Mouse (Mus musculus): ENCODE data around the gene Ccdc43. TPM values are rescaled to one million over a fixed set of nuclear protein-coding genes. Genes with fewer than 3 reads are reported as not detected.

Ccdc43 gene
- 4.6 and 10.7 TPM in 2 replicates for polyA plus RNA-seq (2012; rRNA removed; ENCODE audit: low replicate concordance)

DNA sequence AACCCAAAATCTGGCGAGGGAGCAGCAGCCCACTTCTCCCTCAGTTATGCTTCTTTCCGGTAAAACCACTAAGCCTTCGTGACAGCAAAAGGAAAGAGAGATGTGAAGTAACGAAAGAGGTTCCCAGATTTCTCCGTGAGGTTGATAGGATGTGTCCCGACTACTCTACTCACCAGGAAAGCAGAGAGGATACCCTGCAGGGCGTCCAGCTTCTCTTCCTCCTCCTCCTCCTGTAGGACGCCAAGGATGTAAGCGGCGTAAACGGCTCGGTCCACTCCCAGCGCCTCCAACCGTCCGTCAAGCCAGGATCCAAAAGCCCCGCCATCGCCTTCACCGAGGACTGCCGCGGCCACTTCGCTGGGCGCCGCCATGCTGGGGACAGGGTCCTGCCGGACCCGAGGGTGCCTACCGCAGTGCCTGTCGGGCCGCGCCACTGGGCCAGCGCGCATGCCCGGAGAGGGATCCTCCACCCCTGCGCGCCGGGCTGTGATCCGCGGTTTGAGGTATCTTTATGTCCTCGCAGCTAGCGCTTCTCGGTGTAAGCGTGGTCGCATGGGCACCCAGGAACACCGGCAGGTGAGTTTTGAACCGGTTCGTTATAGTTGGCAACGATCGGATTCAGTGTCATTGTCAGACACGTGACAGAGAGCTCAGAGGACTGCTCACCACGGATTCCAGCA is at the start of gene Ccdc43:
Ccdc43 (minus strand) TSS at position 445 of the 680 bp plus-strand sequence.

GRCm38 (mm10) chr11:102663416-102663815 is 34.2 kb downstream of the Ccdc43 start, which contains the start of gene Meioc:
Gene Meioc, plus strand, starts transcription at chr11:102663716.

Other genes starting within 250 kb of the Ccdc43 start
- 27.3 and 35.8 TPM in 2 replicates for gene Itga2b, start 227.7 kb downstream of the Ccdc43 start, polyA plus RNA-seq (2012; rRNA removed; ENCODE audit: low replicate concordance)
- 17.4 and 19.1 TPM in 2 replicates for gene Gpatch8, start 141.4 kb downstream of the Ccdc43 start, polyA plus RNA-seq (2012; rRNA removed; ENCODE audit: low replicate concordance)
- 0.32 and 1.2 TPM in 2 replicates for gene Gm11627, start 118.3 kb downstream of the Ccdc43 start, polyA plus RNA-seq (2012; rRNA removed; ENCODE audit: low replicate concordance)
- 21.5 and 45.3 TPM in 2 replicates for gene Fzd2, start 93.4 kb downstream of the Ccdc43 start, polyA plus RNA-seq (2012; rRNA removed; ENCODE audit: low replicate concordance)
- gene Meioc, start 34.1 kb downstream of the Ccdc43 start, polyA plus RNA-seq (2012; rRNA removed; ENCODE audit: low replicate concordance), result not detected in 2 replicates
- gene Adam11, start 63.7 kb upstream of the Ccdc43 start, polyA plus RNA-seq (2012; rRNA removed; ENCODE audit: low replicate concordance), result 6.2 and 16.5 TPM in 2 replicates
- gene Gjc1, start 121.9 kb upstream of the Ccdc43 start, polyA plus RNA-seq (2012; rRNA removed; ENCODE audit: low replicate concordance), result 3.8 and 7.5 TPM in 2 replicates
- 3.1 and 6.5 TPM in 2 replicates for gene Higd1b, start 138.1 kb upstream of the Ccdc43 start, polyA plus RNA-seq (2012; rRNA removed; ENCODE audit: low replicate concordance)
- 110 and 130 TPM in 2 replicates for gene Eftud2, start 183.2 kb upstream of the Ccdc43 start, polyA plus RNA-seq (2012; rRNA removed; ENCODE audit: low replicate concordance)
- 0.17 and 0.23 TPM in 2 replicates for gene Ccdc103, start 183.4 kb upstream of the Ccdc43 start, polyA plus RNA-seq (2012; rRNA removed; ENCODE audit: low replicate concordance)
- gene Fam187a, start 187.4 kb upstream of the Ccdc43 start, polyA plus RNA-seq (2012; rRNA removed; ENCODE audit: low replicate concordance), result not detected in 2 replicates
- gene Gfap, start 203.1 kb upstream of the Ccdc43 start, polyA plus RNA-seq (2012; rRNA removed; ENCODE audit: low replicate concordance), result 0.14 and 0.29 TPM in 2 replicates
- gene Kif18b, start 227.3 kb upstream of the Ccdc43 start, polyA plus RNA-seq (2012; rRNA removed; ENCODE audit: low replicate concordance), result 1.1 and 2.2 TPM in 2 replicates
- gene C1ql1, start 248.9 kb upstream of the Ccdc43 start, polyA plus RNA-seq (2012; rRNA removed; ENCODE audit: low replicate concordance), result 0.13 TPM in 1 of 2 replicates, not detected in the other